Mouse (Mus musculus): Measurements from ENCODE around the gene Colgalt1. TPM values are rescaled to one million over a fixed set of nuclear protein-coding genes. Genes with fewer than 3 reads are reported as not detected.
A peak's percentile ranks its signal among the peaks of the same experiment; 100 is the strongest.

Colgalt1 gene
- polyA plus RNA-seq, 1 experiment from 2014 or later = 68.0 TPM

DNA sequence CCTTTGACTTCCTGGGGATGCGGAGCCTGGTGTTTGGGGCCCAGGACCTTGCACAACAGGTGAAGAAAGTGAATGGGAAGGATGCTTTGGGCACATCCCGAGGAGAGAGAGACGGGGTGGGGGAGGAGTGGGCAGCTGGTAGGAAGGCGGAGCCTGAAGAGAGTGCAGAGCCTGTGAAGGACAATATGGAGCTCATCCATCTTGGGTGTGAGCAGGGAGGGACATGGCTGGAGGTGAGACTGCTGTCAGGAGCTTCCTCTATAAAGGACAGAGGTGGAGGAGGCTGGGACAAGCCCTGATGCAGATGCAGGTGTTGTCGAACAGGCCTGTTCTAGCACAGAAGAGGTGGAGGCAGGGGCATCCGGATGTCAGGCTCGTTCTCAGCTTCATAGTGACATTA lies 6.8 kb upstream of the Colgalt1 start:
- ATAC-seq = no peak

GRCm38 (mm10) chr8:71612141-71612540 lies 1.3 kb downstream of the Colgalt1 start:
- Histone ChIP-seq H3K36me3 (ENCODE audit: control insufficient read depth, insufficient read depth, low read length) (peaks cover 6% of the 10 kb centered on the region; the same call in 1 of the 2 replicates), H3K9me3 (ENCODE audit: control insufficient read depth, low read length) (no peaks in the 10 kb centered on the region), H3K9ac (ENCODE audit: low read depth, low read length) (peak overlapping the region; percentile 93), H3K4me3 (ENCODE audit: low read length) (peak overlapping the region; percentile 93), H3K27me3 (replicated peaks; ENCODE audit: control insufficient read depth, insufficient read depth, low read length) (no peaks in the 10 kb centered on the region), H3K4me1 (ENCODE audit: control insufficient read depth, insufficient read depth, low read length) (peaks cover 9% of the 10 kb centered on the region), H3K27ac (ENCODE audit: low read length) (peak overlapping the region; percentile 47; the same call in 1 of the 2 replicates), H3K4me2 (ENCODE audit: low read depth, low read length) (peak overlapping the region; percentile 90)
- 24% methylated on average over 5 of the region's 5 CpGs for WGBS
- ATAC-seq = peak; percentile 24

More for the DNA sequence above, 6.8 kb upstream of the Colgalt1 start:
- no peaks in the 10 kb centered on the region for H3K36me3 ChIP-seq (ENCODE audit: control insufficient read depth, insufficient read depth, low read length)
- H3K27me3 ChIP-seq (replicated peaks; ENCODE audit: control insufficient read depth, insufficient read depth, low read length) = peaks cover 7% of the 10 kb centered on the region
- H3K4me3 ChIP-seq (ENCODE audit: low read length) = no peak overlapping the region
- H3K27ac ChIP-seq (ENCODE audit: low read length) = no peak overlapping the region
- no peaks in the 10 kb centered on the region for H3K9me3 ChIP-seq (ENCODE audit: control insufficient read depth, low read length)
- 61% methylated on average over 7 of the region's 7 CpGs for WGBS
- no peak overlapping the region for H3K9ac ChIP-seq (ENCODE audit: low read depth, low read length)
- peaks cover 15% of the 10 kb centered on the region for H3K4me1 ChIP-seq (ENCODE audit: control insufficient read depth, insufficient read depth, low read length)
- no peak overlapping the region for H3K4me2 ChIP-seq (ENCODE audit: low read depth, low read length)

DNA sequence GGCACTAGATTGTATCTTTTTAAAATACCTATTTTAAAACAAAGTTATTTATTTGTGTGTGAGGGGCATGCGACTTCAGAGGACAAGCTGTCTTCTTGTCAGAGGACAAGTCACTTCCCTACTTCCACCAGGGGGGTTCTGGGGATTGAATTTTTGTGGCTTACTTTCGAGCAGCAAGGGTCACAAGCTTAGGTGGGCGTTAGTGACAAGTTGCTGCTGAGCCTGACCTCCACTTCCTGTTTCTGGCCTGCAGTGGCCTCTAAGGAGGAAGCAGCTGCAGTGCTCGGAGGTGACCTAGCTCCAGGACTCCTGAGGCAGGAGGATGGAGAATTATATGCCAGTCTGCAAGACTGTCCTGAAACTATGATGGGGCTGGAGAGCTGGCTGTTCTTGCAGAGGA lies 2.6 kb downstream of the Colgalt1 start:
- no peak for ATAC-seq
- H3K9ac ChIP-seq (ENCODE audit: low read depth, low read length) = no peak overlapping the region; the same call in 1 of the 2 replicates
- H3K27me3 ChIP-seq (replicated peaks; ENCODE audit: control insufficient read depth, insufficient read depth, low read length) = no peaks in the 10 kb centered on the region
- no peak overlapping the region for H3K4me3 ChIP-seq (ENCODE audit: low read length)
- H3K27ac ChIP-seq (ENCODE audit: low read length) = no peak overlapping the region
- 58% methylated on average over 4 of the region's 4 CpGs for WGBS
- H3K9me3 ChIP-seq (ENCODE audit: control insufficient read depth, low read length) = no peaks in the 10 kb centered on the region
- H3K36me3 ChIP-seq (ENCODE audit: control insufficient read depth, insufficient read depth, low read length) = peaks cover 15% of the 10 kb centered on the region
- no peak overlapping the region for H3K4me2 ChIP-seq (ENCODE audit: low read depth, low read length)
- H3K4me1 ChIP-seq (ENCODE audit: control insufficient read depth, insufficient read depth, low read length) = peaks cover 9% of the 10 kb centered on the region

DNA sequence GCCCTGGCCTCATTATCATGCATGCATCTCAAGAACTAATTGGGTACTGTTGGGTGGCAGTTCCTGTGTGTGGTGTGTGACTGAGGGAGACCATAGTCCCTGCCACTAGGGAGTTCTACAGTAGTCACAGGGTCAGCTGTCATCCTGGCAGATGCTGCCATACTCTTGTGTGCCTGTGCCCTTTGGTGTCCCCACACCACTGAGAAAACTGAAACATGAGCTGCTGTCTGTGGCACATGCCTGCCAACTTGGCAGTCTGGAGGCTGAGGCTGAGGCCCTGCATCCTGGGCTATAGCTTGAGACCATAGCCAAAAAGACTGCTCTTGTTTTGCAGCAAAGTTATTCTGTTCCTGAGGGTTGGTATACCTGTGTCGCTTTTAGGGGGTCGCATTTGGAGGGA lies 9.0 kb downstream of the Colgalt1 start:
- no peak overlapping the region for H3K4me3 ChIP-seq (ENCODE audit: low read length)
- no peak overlapping the region for H3K9ac ChIP-seq (ENCODE audit: low read depth, low read length)
- 98% methylated on average over 2 of the region's 2 CpGs for WGBS
- ATAC-seq = no peak
- peaks cover 18% of the 10 kb centered on the region for H3K9me3 ChIP-seq (ENCODE audit: control insufficient read depth, low read length)
- H3K36me3 ChIP-seq (ENCODE audit: control insufficient read depth, insufficient read depth, low read length) = peaks cover 65% of the 10 kb centered on the region
- H3K27me3 ChIP-seq (replicated peaks; ENCODE audit: control insufficient read depth, insufficient read depth, low read length) = no peaks in the 10 kb centered on the region
- H3K27ac ChIP-seq (ENCODE audit: low read length) = no peak overlapping the region
- H3K4me1 ChIP-seq (ENCODE audit: control insufficient read depth, insufficient read depth, low read length) = no peaks in the 10 kb centered on the region
- no peak overlapping the region for H3K4me2 ChIP-seq (ENCODE audit: low read depth, low read length)

GRCm38 (mm10) chr8:71625088-71625487 lies 14.3 kb downstream of the Colgalt1 start:
- ATAC-seq = no peak
- H3K9me3 ChIP-seq (ENCODE audit: control insufficient read depth, low read length) = peaks cover 18% of the 10 kb centered on the region
- no peak overlapping the region for H3K4me3 ChIP-seq (ENCODE audit: low read length)
- WGBS = 58% methylated on average over 1 of the region's 1 CpGs
- peaks cover 25% of the 10 kb centered on the region for H3K4me1 ChIP-seq (ENCODE audit: control insufficient read depth, insufficient read depth, low read length)
- H3K4me2 ChIP-seq (ENCODE audit: low read depth, low read length) = no peak overlapping the region
- H3K36me3 ChIP-seq (ENCODE audit: control insufficient read depth, insufficient read depth, low read length) = peaks cover 40% of the 10 kb centered on the region
- peaks cover 3% of the 10 kb centered on the region; the same call in 1 of the 2 replicates for H3K27me3 ChIP-seq (replicated peaks; ENCODE audit: control insufficient read depth, insufficient read depth, low read length)
- H3K9ac ChIP-seq (ENCODE audit: low read depth, low read length) = no peak overlapping the region
- no peak overlapping the region for H3K27ac ChIP-seq (ENCODE audit: low read length)

DNA sequence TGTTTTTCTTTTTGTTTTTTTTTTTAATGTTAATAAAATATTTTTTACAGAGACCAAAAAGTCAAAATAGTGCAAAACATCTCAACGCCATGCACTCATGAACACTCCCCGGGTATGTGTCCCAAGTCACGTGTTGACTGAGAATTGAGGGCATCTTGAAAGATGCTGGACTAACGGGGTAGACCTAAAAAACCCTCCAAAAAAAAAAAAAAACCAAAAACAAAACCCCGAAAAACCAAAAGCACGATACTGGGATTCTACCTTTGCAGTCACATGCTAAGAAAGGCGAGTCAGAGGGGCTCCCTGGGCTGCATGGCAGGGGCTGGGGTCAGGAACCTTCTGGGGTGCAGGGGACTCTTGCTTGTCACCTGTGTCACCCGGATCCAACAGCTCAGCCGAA lies 16.0 kb downstream of the Colgalt1 start:
- peaks cover 27% of the 10 kb centered on the region for H3K36me3 ChIP-seq (ENCODE audit: control insufficient read depth, insufficient read depth, low read length)

GRCm38 (mm10) chr8:71627265-71628099 lies 16.7 kb downstream of the Colgalt1 start:
- Histone ChIP-seq H3K27me3 (replicated peaks; ENCODE audit: control insufficient read depth, insufficient read depth, low read length) (peaks cover 6% of the 10 kb centered on the region; the same call in 1 of the 2 replicates), H3K4me2 (ENCODE audit: low read depth, low read length) (no peak overlapping the region), H3K9me3 (ENCODE audit: control insufficient read depth, low read length) (peaks cover 12% of the 10 kb centered on the region), H3K9ac (ENCODE audit: low read depth, low read length) (peak overlapping the region; percentile 35; the same call in 1 of the 2 replicates), H3K36me3 (ENCODE audit: control insufficient read depth, insufficient read depth, low read length) (peaks cover 20% of the 10 kb centered on the region), H3K27ac (ENCODE audit: low read length) (peak overlapping the region; percentile 46; the same call in 1 of the 2 replicates), H3K4me1 (ENCODE audit: control insufficient read depth, insufficient read depth, low read length) (peaks cover 25% of the 10 kb centered on the region), H3K4me3 (ENCODE audit: low read length) (no peak overlapping the region)
- 49% methylated on average over 9 of the region's 9 CpGs for WGBS
- ATAC-seq = no peak

More for the DNA sequence above, 16.0 kb downstream of the Colgalt1 start:
- 86% methylated on average over 9 of the region's 9 CpGs for WGBS
- no peak overlapping the region for H3K4me3 ChIP-seq (ENCODE audit: low read length)
- H3K27me3 ChIP-seq (replicated peaks; ENCODE audit: control insufficient read depth, insufficient read depth, low read length) = peaks cover 6% of the 10 kb centered on the region; the same call in 1 of the 2 replicates
- ATAC-seq = no peak
- peaks cover 25% of the 10 kb centered on the region for H3K4me1 ChIP-seq (ENCODE audit: control insufficient read depth, insufficient read depth, low read length)
- no peak overlapping the region for H3K9ac ChIP-seq (ENCODE audit: low read depth, low read length)
- H3K4me2 ChIP-seq (ENCODE audit: low read depth, low read length) = no peak overlapping the region
- H3K9me3 ChIP-seq (ENCODE audit: control insufficient read depth, low read length) = peaks cover 18% of the 10 kb centered on the region
- H3K27ac ChIP-seq (ENCODE audit: low read length) = no peak overlapping the region

DNA sequence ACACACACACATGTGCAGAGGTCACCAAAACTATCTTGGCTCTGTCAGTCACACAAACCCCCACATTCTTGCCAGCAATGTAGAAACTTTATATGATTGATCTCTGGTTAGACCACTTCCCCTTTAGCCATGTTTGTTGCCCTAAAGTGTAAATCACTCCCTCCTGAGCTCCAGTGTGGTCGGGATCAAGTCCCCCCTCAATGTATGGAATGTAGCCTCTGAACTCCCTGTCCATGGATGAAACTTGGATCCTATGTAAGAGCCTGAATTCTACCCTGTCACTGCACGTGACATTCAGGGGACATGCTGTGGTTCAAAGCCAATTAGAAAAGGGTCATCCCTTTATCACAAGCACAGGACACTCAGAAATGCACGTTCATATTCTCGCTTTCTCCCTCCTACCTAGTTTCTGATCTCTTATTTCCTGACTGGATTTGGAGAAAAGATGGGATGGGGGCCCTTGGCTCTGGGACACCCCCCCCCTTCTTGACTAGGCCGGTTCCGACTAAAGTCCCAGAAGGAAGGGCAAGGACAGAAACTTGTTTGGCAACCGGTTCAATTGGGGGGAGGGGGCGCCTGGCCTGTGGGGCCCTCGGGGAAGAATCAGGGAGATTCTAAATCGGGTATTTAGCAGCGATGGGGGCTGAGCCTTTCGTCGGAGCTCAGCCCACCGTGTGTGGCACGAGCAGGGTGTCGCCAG lies 17.7 kb downstream of the Colgalt1 start:
- peaks cover 25% of the 10 kb centered on the region for H3K4me1 ChIP-seq (ENCODE audit: control insufficient read depth, insufficient read depth, low read length)
- peak overlapping the region; percentile 70 for H3K27ac ChIP-seq (ENCODE audit: low read length)
- peaks cover 6% of the 10 kb centered on the region; the same call in 1 of the 2 replicates for H3K27me3 ChIP-seq (replicated peaks; ENCODE audit: control insufficient read depth, insufficient read depth, low read length)
- no peak for ATAC-seq
- peak overlapping the region; percentile 65 for H3K4me3 ChIP-seq (ENCODE audit: low read length)
- H3K9me3 ChIP-seq (ENCODE audit: control insufficient read depth, low read length) = peaks cover 8% of the 10 kb centered on the region; the same call in 1 of the 2 replicates
- peaks cover 9% of the 10 kb centered on the region for H3K36me3 ChIP-seq (ENCODE audit: control insufficient read depth, insufficient read depth, low read length)
- WGBS = 7% methylated on average over 16 of the region's 16 CpGs
- H3K4me2 ChIP-seq (ENCODE audit: low read depth, low read length) = peak overlapping the region; percentile 98
- peak overlapping the region; percentile 81 for H3K9ac ChIP-seq (ENCODE audit: low read depth, low read length)

DNA sequence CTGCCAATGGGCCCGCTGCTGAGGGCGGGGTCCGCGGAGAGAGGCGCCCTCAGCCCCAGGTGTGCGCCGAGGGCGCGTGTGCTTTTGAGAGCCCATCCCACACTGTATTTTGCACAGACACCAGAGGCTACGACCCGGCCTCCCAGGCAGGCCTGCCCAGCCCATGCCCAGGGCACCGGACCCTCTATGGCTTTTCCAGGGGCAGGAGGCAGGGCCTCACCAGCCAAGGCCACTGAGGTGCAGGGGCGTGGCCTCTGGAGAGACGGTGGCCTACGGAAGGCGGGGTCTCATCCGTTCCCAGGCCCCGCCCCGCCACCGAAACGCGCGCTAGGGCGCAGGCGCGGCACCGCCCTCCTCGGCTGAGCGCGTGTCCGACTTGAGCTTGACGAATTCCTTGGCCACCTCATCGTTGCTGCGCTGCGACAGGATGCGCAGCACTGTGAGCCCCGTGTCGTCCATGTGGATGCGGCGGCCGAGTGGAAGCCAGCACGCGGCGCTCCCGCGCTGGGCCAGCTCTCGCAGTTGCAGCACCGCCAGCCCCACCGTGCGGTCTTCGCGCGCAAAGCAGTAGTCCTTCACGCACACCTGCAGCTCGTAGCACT lies 18.4 kb downstream of the Colgalt1 start:
- Histone ChIP-seq H3K4me2 (ENCODE audit: low read depth, low read length) (peak overlapping the region; percentile 98), H3K27ac (ENCODE audit: low read length) (peak overlapping the region; percentile 70), H3K27me3 (replicated peaks; ENCODE audit: control insufficient read depth, insufficient read depth, low read length) (peaks cover 6% of the 10 kb centered on the region), H3K4me1 (ENCODE audit: control insufficient read depth, insufficient read depth, low read length) (peaks cover 31% of the 10 kb centered on the region), H3K36me3 (ENCODE audit: control insufficient read depth, insufficient read depth, low read length) (peaks cover 5% of the 10 kb centered on the region; the same call in 1 of the 2 replicates), H3K4me3 (ENCODE audit: low read length) (peak overlapping the region; percentile 65), H3K9ac (ENCODE audit: low read depth, low read length) (peak overlapping the region; percentile 81), H3K9me3 (ENCODE audit: control insufficient read depth, low read length) (peaks cover 5% of the 10 kb centered on the region; the same call in 1 of the 2 replicates)
- WGBS = under 1% methylated on average over 55 of the region's 55 CpGs
- ATAC-seq = peak; percentile 89
